Mouse (Mus musculus) MEL (cell line): Measurements from ENCODE around the gene Ppp1r18. TPM values are rescaled to one million over a fixed set of nuclear protein-coding genes. Genes with fewer than 3 reads are reported as not detected.
A peak's percentile ranks its signal among the peaks of the same experiment; 100 is the strongest.

Experiments
- DNase-seq: peaks from one replicate; pipeline ENCODE4 v3.0.0; 2011; ENCODE audit warnings: low read depth, low spot score
- H3K27ac ChIP-seq: 2 replicates; pipeline ENCODE4 v1.5.1; 2012; ENCODE audit warnings: low read depth, mild to moderate bottlenecking, control low read depth, low read length, moderate library complexity; ENCODE audit not compliant: control insufficient read depth
- H3K27me3 ChIP-seq, 2 experiments: fragments of 150-350 bp in 1 of 2; sonication (generic) in 1 of 2; 2 replicates each; pipeline ENCODE4 v1.6.1; 2012; ENCODE audit warnings: low read length in 2 of 2, mild to moderate bottlenecking in 2 of 2, improper control_type of control experiment in 1 of 2, moderate library complexity in 1 of 2; ENCODE audit not compliant: insufficient read depth in 2 of 2, control insufficient read depth in 1 of 2
- H3K36me3 ChIP-seq, 2 experiments: 2 replicates each; pipeline ENCODE4 v1.6.1; 2012 to 2014; ENCODE audit warnings: low read length in 2 of 2, improper control_type of control experiment in 1 of 2, inconsistent platforms in 1 of 2, mild to moderate bottlenecking in 1 of 2; ENCODE audit not compliant: insufficient read depth in 2 of 2, control insufficient read depth in 1 of 2
- H3K4me1 ChIP-seq, 2 experiments: fragments of 150-350 bp in 1 of 2; sonication (generic) in 1 of 2; 2 replicates each; pipeline ENCODE4 v1.6.1; 2012; ENCODE audit warnings: low read length in 2 of 2, improper control_type of control experiment in 1 of 2, mild to moderate bottlenecking in 1 of 2; ENCODE audit not compliant: insufficient read depth in 2 of 2, control insufficient read depth in 1 of 2
- H3K4me3 ChIP-seq, 2 experiments: fragments of 150-350 bp in 1 of 2; sonication (generic) in 1 of 2; 2 replicates each; pipeline ENCODE4 v1.5.1; 2012; ENCODE audit warnings: low read depth in 2 of 2, low read length in 2 of 2, mild to moderate bottlenecking in 2 of 2, moderate library complexity in 2 of 2, control low read depth in 1 of 2, improper control_type of control experiment in 1 of 2; ENCODE audit not compliant: control insufficient read depth in 1 of 2, insufficient read depth in 1 of 2
- H3K79me2 ChIP-seq: 2 replicates; pipeline ENCODE4 v1.6.1; 2012; ENCODE audit warnings: mild to moderate bottlenecking, low read length, moderate library complexity; ENCODE audit not compliant: control insufficient read depth, poor library complexity, insufficient read depth
- H3K9ac ChIP-seq: 2 replicates; pipeline ENCODE4 v1.6.1; 2012; ENCODE audit warnings: low read depth, mild to moderate bottlenecking, control low read depth, low read length, moderate library complexity; ENCODE audit not compliant: control insufficient read depth, poor library complexity, severe bottlenecking
- H3K9me3 ChIP-seq: fragments of 150-350 bp; sonication (generic); replicated peaks from 2 replicates; pipeline ENCODE4 v1.6.1; 2012; ENCODE audit warnings: mild to moderate bottlenecking, low read length, improper control_type of control experiment, moderate library complexity; ENCODE audit not compliant: insufficient read depth
- BHLHE40 ChIP-seq: IDR thresholded peaks from 2 replicates; pipeline ENCODE4 v1.6.1; 2012; ENCODE audit warnings: low read depth, mild to moderate bottlenecking, inconsistent platforms, low read length, improper control_type of control experiment, borderline replicate concordance
- JUND ChIP-seq: IDR thresholded peaks from 2 replicates; pipeline ENCODE4 v1.6.1; 2011; ENCODE audit warnings: low read depth, mild to moderate bottlenecking, improper control_type of control experiment, low read length
- POLR2A ChIP-seq, 2 experiments: IDR thresholded peaks; 2 replicates each; pipeline ENCODE4 v1.6.1; 2011 to 2012; ENCODE audit warnings: low read length in 2 of 2, mild to moderate bottlenecking in 2 of 2, control low read depth in 1 of 2, improper control_type of control experiment in 1 of 2, low read depth in 1 of 2, moderate library complexity in 1 of 2; ENCODE audit not compliant: control insufficient read depth in 1 of 2, insufficient read depth in 1 of 2, poor library complexity in 1 of 2
- POLR2AphosphoS5 ChIP-seq: IDR thresholded peaks from 2 replicates; pipeline ENCODE4 v1.6.1; 2012; ENCODE audit warnings: low read depth, borderline replicate concordance, mild to moderate bottlenecking, inconsistent platforms, low read length, moderate library complexity, mixed read lengths
- RAD21 ChIP-seq: IDR thresholded peaks from 2 replicates; pipeline ENCODE4 v1.6.1; 2011; ENCODE audit warnings: mild to moderate bottlenecking, low read depth, low read length, improper control_type of control experiment
- TAL1 ChIP-seq: IDR thresholded peaks from 2 replicates; pipeline ENCODE4 v1.6.1; 2012; ENCODE audit warnings: mild to moderate bottlenecking, inconsistent platforms, low read length, moderate library complexity, mixed read lengths
- TBP ChIP-seq: IDR thresholded peaks from 2 replicates; pipeline ENCODE4 v1.8.0; 2011; ENCODE audit warnings: low read depth, low read length, improper control_type of control experiment
- UBTF ChIP-seq: IDR thresholded peaks from 2 replicates; pipeline ENCODE4 v1.6.1; 2012; ENCODE audit warnings: low read depth, mild to moderate bottlenecking, inconsistent platforms, low read length, improper control_type of control experiment, moderate library complexity, borderline replicate concordance; ENCODE audit not compliant: insufficient read depth
- polyA plus RNA-seq, 2 experiments: library from polyadenylated mRNA; stranded (reverse) in 1 of 2; unstranded in 1 of 2; fragments of >175 nt in 1 of 2; fragments of >200 nt in 1 of 2; gene quantifications; 2 replicates each; pipeline versions ENCODE4 v1.2.1 to v1.2.4; 2012; ENCODE audit warnings: low replicate concordance in 2 of 2, low read depth in 1 of 2; ENCODE audit not compliant: insufficient read length in 2 of 2, insufficient read depth in 1 of 2, missing spikeins in 1 of 2
- total RNA-seq: library from RNA; depleted of rRNA; stranded (reverse); fragments of 300-350 nt; gene quantifications from 2 replicates; pipeline ENCODE4 v1.2.3, GENCODE M21; 2012

Gene Ppp1r18
- total and polyA plus RNA-seq, 3 experiments: 10.1 to 36.2 TPM; not detected in 1

DNA sequence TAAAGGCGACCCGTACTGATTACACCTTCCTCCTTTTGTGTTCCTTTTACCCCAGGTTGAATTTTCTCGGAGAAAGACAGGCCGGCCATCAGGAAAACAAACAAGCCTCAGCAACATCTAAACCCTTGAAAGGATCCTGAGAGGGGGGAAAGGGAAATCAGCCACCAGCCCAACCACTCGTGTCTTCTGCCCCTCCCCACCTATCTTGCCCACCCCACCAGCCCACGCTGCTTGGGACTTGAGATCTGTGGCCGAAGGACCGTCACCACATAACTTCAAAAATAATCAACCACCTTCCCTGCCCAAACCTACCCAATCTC lies 51.7 kb downstream of the Ppp1r18 start:
- Histone ChIP-seq H3K4me1 (peaks cover 9 to 33% of the 10 kb centered on the region in 2 experiments), H3K36me3 (peaks cover 0 to 34% of the 10 kb centered on the region in 2 experiments), H3K9ac (peak overlapping the region; percentile 97), H3K9me3 (no peaks in the 10 kb centered on the region), H3K27ac (peak overlapping the region; percentile 98), H3K4me3 (peak overlapping the region; percentile 71 to 95), H3K79me2 (peaks cover 56% of the 10 kb centered on the region), H3K27me3 (no peaks in the 10 kb centered on the region)
- TF ChIP-seq POLR2A (IDR thresholded peaks at IDR 0.05; ENCODE audit: control insufficient read depth in 1 of 2, insufficient read depth in 1 of 2, low read depth in 1 of 2, low read length in 2 of 2, poor library complexity in 1 of 2): peak; percentile 26 to 30; a peak in 2 of 4 replicates
- no peak for TF ChIP-seq TBP
- TF ChIP-seq TAL1: peak; percentile 27; the same call in 1 of the 2 replicates
- no peak; the same call in 1 of the 2 replicates for TF ChIP-seq POLR2AphosphoS5
- no peak for TF ChIP-seq JUND
- no peak for DNase-seq

DNA sequence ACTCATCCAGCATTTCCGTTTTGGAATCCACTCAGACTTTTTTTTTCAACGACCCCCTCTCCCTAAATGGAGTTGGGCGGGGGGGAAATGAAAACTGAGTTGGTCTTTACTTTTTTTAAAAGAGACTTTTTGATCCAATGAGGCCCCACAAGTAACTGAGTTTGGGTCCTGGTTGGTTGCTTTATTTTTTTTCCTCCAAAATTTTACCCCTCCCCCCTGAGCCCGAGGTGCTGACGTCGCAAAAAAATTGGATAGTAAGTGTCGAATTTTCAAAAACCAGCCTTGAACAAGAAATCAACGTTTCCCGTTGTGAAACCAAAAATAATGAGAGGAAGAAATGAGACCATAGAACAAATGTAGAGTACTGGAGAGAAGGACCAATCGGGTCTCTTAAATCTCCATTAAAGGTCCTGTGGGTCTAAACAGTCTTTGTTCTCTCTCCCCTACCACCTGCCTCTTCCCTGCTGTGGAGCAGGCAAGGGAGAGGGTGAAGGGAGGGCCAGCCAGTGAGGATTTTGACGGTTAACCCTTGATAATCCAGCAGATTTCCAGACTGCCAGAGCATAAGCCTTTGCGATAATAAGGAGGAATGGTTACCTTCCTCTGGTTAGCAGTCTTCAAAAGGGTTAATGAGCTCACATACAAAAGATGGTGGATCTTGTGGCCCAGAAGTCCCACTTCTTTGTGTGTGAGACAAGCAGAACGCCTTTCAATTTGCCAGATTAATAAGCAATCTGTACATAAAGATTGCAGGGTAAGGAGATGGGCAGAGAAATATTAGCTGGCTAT lies 52.3 kb downstream of the Ppp1r18 start:
- peak; percentile 79 for DNase-seq
- peaks cover 9 to 38% of the 10 kb centered on the region in 2 experiments for H3K4me1 ChIP-seq

DNA sequence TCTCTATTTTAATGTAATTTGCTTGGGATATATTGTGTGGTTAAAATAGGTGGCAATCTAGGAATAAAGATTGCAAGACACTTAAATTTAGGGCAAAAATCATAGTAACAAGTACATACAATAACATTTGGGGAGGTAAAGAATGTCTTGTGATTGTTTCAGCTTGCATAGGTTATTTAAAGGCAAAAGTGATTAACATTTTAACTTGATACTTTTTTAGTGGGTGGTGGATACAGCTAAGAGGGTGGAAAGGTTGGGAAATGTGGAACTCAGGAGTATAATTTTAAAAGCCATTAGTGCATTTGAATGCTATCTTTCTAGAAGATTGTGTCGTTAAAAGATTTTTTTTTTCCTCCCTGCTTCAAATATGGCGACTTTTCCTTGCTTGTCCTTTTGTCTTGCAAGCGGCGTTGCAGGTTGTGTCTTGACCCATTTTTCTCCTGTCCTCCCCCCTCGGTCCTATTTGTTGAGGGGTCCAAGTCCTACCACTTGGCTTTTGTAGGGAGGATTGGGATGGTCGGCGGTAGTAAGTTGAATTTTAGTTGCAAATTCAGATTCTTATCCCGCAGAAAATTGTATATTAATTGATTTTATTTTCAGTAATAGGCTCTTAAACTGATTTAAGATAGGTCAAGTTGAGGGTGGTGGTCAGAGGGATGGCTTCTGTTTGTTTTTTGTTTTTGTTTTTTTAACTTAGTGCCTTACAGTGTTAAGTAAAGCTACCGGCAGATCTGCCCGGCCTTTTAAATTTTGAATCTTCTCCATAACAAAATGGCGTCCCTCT lies 53.1 kb downstream of the Ppp1r18 start:
- no peaks in the 10 kb centered on the region for H3K9me3 ChIP-seq
- TF ChIP-seq POLR2A (IDR thresholded peaks at IDR 0.05; ENCODE audit: control insufficient read depth in 1 of 2, insufficient read depth in 1 of 2, low read depth in 1 of 2, low read length in 2 of 2, poor library complexity in 1 of 2): peak; percentile 44 to 53; a peak in 2 of 4 replicates
- TF ChIP-seq BHLHE40: no peak
- peak; percentile 10; the same call in 1 of the 2 replicates for TF ChIP-seq TBP
- TF ChIP-seq, all 39 proteins: peak for 2

More for the DNA sequence above, 52.3 kb downstream of the Ppp1r18 start:
- peak; percentile 81; the same call in 1 of the 2 replicates for TF ChIP-seq POLR2AphosphoS5
- no peak for TF ChIP-seq RAD21
- TF ChIP-seq POLR2A (IDR thresholded peaks at IDR 0.05; ENCODE audit: control insufficient read depth in 1 of 2, insufficient read depth in 1 of 2, low read depth in 1 of 2, low read length in 2 of 2, poor library complexity in 1 of 2): peak; percentile 25 to 55; a peak in 1 of 4 replicates
- TF ChIP-seq UBTF: 0 out of 2 replicates have a peak, but pooled peaks have one; percentile 38
- Histone ChIP-seq H3K36me3 (peaks cover 0 to 39% of the 10 kb centered on the region in 2 experiments), H3K79me2 (peaks cover 53% of the 10 kb centered on the region), H3K9ac (peak overlapping the region; percentile 97), H3K9me3 (no peaks in the 10 kb centered on the region), H3K27ac (peak overlapping the region; percentile 98), H3K27me3 (no peaks in the 10 kb centered on the region), H3K4me3 (peak overlapping the region; percentile 71 to 95)

More for the DNA sequence above, 53.1 kb downstream of the Ppp1r18 start:
- DNase-seq: peak; percentile 79
- peak overlapping the region; percentile 99 for H3K27ac ChIP-seq
- peaks cover 9 to 43% of the 10 kb centered on the region in 2 experiments for H3K4me1 ChIP-seq
- H3K9ac ChIP-seq: peak overlapping the region; percentile 97
- H3K36me3 ChIP-seq: peaks cover 0 to 45% of the 10 kb centered on the region in 2 experiments; a peak in 2 of 4 replicates
- H3K27me3 ChIP-seq: no peaks in the 10 kb centered on the region
- H3K4me3 ChIP-seq: peak overlapping the region; percentile 71 to 95
- H3K79me2 ChIP-seq: peaks cover 47% of the 10 kb centered on the region
